Mouse (Mus musculus): ENCODE measurements around the gene Gm19345.

GRCm38 (mm10) chr7:19809369-19809768, 42.4 kb upstream of the Gm19345 start:
- TF ChIP-seq TAL1 (IDR thresholded peaks at IDR 0.05; ENCODE audit: low read length) (no peak), GATA1 (IDR thresholded peaks at IDR 0.05; ENCODE audit: low read length) (no peak)

Measured in erythroblast, embryonic 14.5 days (primary cell).